Mouse (Mus musculus) macrophage (primary cell): Measurements from ENCODE around the gene Pkd2l1. TPM values are rescaled to one million over a fixed set of nuclear protein-coding genes. Genes with fewer than 3 reads are reported as not detected.
A peak's percentile ranks its signal among the peaks of the same experiment; 100 is the strongest.

Experiments used
- H3K27ac ChIP-seq: fragments of 350-480 bp; formaldehyde crosslinking; 2 replicates; pipeline ENCODE4 v1.9.0; 2021
- H3K36me3 ChIP-seq: fragments of 350-480 bp; formaldehyde crosslinking; 2 replicates; pipeline ENCODE4 v1.9.0; 2021; ENCODE audit errors: inconsistent target
- H3K4me3 ChIP-seq: fragments of 350-480 bp; formaldehyde crosslinking; 2 replicates; pipeline ENCODE4 v1.9.0; 2021; ENCODE audit errors: inconsistent target
- H3K79me2 ChIP-seq: fragments of 350-480 bp; formaldehyde crosslinking; 2 replicates; pipeline ENCODE4 v1.9.0; 2021; ENCODE audit errors: inconsistent target
- WGBS: methylation state at CpG from one replicate; pipeline ENCODE4 v1.1.7; 2026; ENCODE audit warnings: inconsistent platforms; ENCODE audit not compliant: missing documents; 5-methylcytosine and 5-hydroxymethylcytosine counted together
- polyA plus RNA-seq: library from polyadenylated mRNA; stranded (reverse); fragments of 250-400 nt; gene quantifications from 3 replicates; pipeline ENCODE4 v1.2.4, GENCODE M21; 2018; ENCODE audit warnings: inconsistent platforms

The Pkd2l1 gene
- polyA plus RNA-seq, 1 experiment from 2014 or later = not detected

GRCm38 (mm10) chr19:44106831-44107660 is 85.2 kb downstream of the Pkd2l1 start, which contains the start of gene Chuk:
TSS of gene Chuk (minus strand) at chr19:44107480.
- Histone ChIP-seq H3K4me3 (peak within 1 kb of the TSS; percentile 84), H3K36me3 (peaks cover 9% of the 10 kb centered on the region; the same call in 1 of the 2 replicates), H3K27ac (peak within 1 kb of the TSS; percentile 46), H3K79me2 (peaks cover 50% of the 10 kb centered on the region)
- under 1% methylated on average over 67 of the region's 67 CpGs for WGBS

GRCm38 (mm10) chr19:44104393-44104792 is 87.8 kb downstream of the Pkd2l1 start:
- peaks cover 76% of the 10 kb centered on the region for H3K79me2 ChIP-seq
- no peak overlapping the region for H3K4me3 ChIP-seq
- H3K36me3 ChIP-seq = peaks cover 19% of the 10 kb centered on the region
- WGBS = 11% methylated on average over 1 of the region's 1 CpGs
- H3K27ac ChIP-seq = no peak overlapping the region

DNA sequence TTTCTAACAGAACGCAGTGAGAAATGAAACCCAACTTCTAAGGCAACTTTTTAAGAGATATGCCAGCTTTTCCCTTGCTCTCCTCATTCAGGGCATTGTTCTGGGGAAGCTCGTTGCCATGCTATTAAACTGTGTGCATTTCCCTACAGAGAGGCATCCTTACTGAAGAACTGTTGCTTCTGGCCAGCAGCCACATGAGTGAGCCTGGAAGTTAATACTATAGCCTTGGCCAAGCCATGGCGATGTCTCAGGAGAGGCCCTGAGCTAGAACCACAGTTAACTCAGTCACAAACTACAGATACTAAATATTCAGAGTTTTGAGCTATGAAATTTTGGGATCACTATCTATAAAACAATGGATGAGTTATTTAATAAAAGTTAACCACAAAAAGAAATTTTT is 89.2 kb downstream of the Pkd2l1 start:
- Histone ChIP-seq H3K4me3 (no peak overlapping the region), H3K27ac (no peak overlapping the region), H3K79me2 (peaks cover 85% of the 10 kb centered on the region), H3K36me3 (peaks cover 33% of the 10 kb centered on the region)
- 96% methylated on average over 3 of the region's 3 CpGs for WGBS

DNA sequence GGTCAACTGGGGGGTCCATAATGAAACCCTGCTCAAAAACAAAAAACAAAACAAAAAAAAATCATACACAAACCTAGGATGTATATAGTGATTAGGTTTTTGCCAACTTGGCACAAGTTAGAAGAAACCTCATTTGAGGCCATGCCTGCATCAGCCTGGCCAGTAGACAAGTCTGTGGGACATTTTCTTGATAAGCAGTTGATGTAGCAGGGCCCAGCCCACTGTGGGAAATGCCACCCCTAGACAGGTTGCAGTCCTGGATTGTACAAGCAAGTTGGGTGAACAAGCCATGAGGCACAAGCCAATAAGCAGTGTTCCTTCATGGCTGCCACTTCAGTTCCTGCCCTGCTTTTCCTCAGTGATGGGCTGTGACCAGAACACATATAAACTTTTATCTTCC is 91.4 kb downstream of the Pkd2l1 start:
- peaks cover 54% of the 10 kb centered on the region for H3K36me3 ChIP-seq
- H3K79me2 ChIP-seq = peaks cover 72% of the 10 kb centered on the region
- H3K4me3 ChIP-seq = no peak overlapping the region
- H3K27ac ChIP-seq = no peak overlapping the region

Other genes with a start within 250 kb of the Pkd2l1 start
- gene Cpn1, start 205.9 kb downstream of the Pkd2l1 start, polyA plus RNA-seq = 0.11 TPM in 1 of 3 replicates, not detected in the others
- gene Cyp2c23, start 163.2 kb downstream of the Pkd2l1 start, polyA plus RNA-seq = 0.09 TPM in 1 of 3 replicates, not detected in the others
- gene Erlin1, start 122.7 kb downstream of the Pkd2l1 start, polyA plus RNA-seq = 27.9 to 30.5 TPM (median 29.9 TPM) in 3 replicates
- 20.5 to 49.0 TPM (median 40.3 TPM) in 3 replicates for gene Chuk, start 85.0 kb downstream of the Pkd2l1 start, polyA plus RNA-seq
- 12.7 to 13.8 TPM (median 12.9 TPM) in 3 replicates for gene Cwf19l1, start 56.6 kb downstream of the Pkd2l1 start, polyA plus RNA-seq
- gene Bloc1s2, start 46.0 kb downstream of the Pkd2l1 start, polyA plus RNA-seq = 26.5 to 60.1 TPM (median 52.8 TPM) in 3 replicates
- gene Scd3, start 10.8 kb upstream of the Pkd2l1 start, polyA plus RNA-seq = not detected in 3 replicates
- gene Scd2, start 101.2 kb upstream of the Pkd2l1 start, polyA plus RNA-seq = 51.1 to 117 TPM (median 106 TPM) in 3 replicates
- gene Scd4, start 140.7 kb upstream of the Pkd2l1 start, polyA plus RNA-seq = 0.15 to 0.19 TPM (median 0.16 TPM) in 3 replicates
- gene Scd1, start 215.4 kb upstream of the Pkd2l1 start, polyA plus RNA-seq = 1.8 to 4.9 TPM (median 4.4 TPM) in 3 replicates